Mouse (Mus musculus) adrenal gland, postnatal 4 days (tissue): ENCODE measurements at regions not wholly inside any gene's neighbourhood (a gene's known extent, or its start where the extent isn't known, plus 50 kb on each side); places are given as distances from the start of the nearest gene placed in this dataset.

Source experiments
- DNase-seq, 2 experiments: peaks; one replicate each; pipeline ENCODE4 v3.0.0; 2021 to 2022; ENCODE audit warnings: low spot score in 2 of 2, mixed read lengths in 2 of 2

GRCm38 (mm10) chr5:74943737-74944403, 100.7 kb downstream of the Chic2 start:
- DNase-seq = peak; percentile 50 to 67

DNA sequence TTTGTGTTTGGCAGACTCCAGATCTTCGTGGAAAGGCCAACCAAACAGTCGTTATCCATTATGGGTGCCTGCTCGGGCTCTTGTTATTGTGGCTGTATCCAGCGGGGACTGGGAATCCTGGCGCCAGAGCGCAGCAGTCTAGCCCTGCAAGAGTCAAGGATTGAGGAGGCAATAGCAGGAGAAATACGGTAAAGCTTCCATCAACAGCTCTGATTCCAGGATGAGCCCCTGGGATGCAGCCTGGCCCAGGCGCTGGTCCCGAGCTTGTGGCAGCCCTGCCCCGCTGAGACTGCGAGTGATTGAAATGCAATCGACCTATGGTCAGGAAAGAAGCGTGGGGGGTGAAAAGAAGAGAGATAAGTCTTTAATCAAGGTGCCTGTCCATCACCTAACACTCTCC, 103.1 kb downstream of the Chic2 start:
- no peak for DNase-seq

DNA sequence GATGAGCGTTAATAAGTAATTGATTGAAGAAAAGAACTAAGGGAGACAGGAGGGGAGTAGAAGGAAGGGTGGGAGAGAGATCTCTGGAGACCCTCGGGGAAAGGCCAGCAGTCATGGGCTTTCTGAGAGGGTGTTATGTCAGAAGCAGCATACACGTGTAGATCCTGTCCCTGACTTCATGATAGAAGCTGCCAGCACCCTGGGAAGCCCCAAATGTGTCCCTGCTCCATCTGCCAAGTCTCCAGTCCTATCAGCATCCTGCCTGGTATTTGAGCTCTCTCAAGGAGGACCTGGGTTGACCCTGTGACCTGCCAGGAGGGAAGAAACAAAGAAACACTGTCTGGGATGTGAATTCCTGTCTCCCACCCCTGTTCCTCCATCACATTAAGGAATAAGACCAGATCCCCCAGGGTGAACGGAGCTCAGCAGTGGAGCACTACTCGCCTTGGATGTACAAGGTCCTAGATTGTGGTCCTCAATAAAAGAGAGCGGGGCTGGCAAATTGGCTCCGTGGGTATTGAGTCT, 107.1 kb downstream of the Chic2 start:
- no peak for DNase-seq

DNA sequence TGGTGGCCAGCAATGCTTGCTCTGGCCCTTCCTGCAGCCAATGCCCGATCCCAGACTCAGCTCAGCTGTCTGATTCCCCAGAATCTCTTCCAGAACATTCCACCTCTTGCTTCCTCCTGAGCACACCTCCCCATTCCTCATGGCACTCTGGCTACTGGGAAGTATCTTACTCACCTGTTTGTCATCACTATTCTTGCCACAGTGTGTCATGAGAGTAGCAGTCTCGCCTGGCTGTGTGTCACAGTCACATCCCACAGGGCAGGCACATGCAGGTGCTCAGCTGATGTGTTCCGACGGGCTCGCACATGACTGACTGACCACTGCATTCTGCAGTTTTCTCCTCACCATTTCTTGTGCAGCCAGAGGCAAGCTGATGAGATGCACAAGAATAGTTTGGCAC, 108.5 kb downstream of the Chic2 start:
- no peak for DNase-seq

DNA sequence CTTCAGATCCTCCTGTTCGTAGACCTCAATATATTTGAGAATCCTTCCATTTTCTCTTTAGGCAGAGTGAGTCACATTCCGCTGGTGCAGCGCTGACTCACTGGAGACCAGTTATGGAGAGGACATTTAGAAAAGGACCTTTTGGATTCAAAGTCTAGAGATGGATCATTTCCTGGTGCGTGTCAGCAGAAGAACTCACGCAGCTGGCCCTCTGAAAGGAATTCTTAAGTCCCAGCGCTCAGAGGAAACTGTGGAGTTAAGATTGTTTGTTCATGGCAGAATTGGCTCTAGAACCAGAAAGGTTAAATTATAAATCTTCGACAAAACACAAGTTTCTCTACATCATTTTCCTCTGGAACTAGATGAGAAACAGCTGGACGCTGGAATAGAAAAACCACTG, 108.9 kb downstream of the Chic2 start:
- DNase-seq = no peak

- no peak for DNase-seq
Observed at GRCm38 (mm10) chr5:74933276-74933675, 111.3 kb downstream of the Chic2 start.

- DNase-seq = no peak
Observed at GRCm38 (mm10) chr5:74932206-74932605, 112.4 kb downstream of the Chic2 start.

DNA sequence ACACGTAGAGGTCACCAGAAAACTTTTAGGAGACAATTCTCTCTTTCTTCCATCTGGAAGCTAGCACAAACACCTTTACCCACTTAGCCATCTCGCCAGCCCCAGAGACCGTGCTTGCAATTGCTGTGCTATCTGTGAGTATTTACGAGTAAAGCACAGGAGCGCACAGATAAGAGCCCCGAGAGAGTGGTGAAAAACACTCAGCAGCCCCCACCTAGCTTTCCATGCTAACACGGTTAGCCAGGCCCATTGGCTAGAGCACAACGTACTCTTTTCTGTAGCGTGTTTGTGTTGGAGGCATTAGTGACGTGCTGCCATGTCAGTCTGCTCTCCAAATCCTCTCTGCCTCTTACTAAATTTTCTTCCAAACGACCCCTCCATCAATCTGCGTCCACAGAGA, 112.8 kb downstream of the Chic2 start:
- no peak for DNase-seq

DNA sequence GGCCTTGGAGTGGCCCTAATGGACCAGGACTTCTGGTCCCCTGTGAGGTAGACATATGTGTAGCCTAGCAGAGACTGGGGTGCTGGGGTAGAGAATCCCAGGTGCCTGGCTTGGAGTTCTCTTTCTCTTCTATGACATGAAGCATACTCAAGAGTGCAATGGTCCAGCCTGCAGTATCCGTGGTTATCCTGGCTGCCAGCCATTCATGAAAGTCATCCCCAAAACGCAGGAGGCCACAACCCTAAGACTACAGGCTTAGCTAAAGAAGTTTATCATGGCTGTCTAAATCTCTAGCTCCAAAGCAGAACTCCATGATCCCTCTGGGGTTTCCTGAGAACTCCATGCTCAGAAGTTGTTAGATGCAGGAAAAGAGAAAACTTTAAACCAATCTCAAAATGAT, 117.0 kb downstream of the Chic2 start:
- no peak for DNase-seq

DNA sequence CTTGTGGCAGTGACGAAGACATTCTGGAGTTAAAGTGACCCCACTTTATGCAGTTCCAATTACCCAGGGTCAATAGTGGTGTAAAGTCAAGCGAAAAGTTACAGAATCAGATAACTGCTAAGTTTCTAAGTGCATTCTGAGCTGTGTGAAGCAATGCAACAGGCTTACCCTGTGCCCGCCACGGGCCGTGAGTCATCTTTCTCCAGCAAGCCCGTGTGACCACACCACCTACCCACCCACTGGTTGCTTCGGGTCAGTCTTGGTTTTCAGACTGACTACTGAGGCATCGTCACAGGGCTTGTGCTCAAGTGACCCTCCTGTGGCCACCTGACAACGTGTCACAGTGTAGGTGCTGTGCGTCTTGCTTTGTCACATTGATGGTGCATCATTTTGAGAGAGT, 118.8 kb downstream of the Chic2 start:
- DNase-seq = no peak

- DNase-seq = no peak
Observed at GRCm38 (mm10) chr5:74924031-74924533, 120.5 kb downstream of the Chic2 start.

GRCm38 (mm10) chr5:74923337-74923736, 121.2 kb downstream of the Chic2 start:
- no peak for DNase-seq

- no peak for DNase-seq
Observed at GRCm38 (mm10) chr5:74922881-74923280, 121.7 kb downstream of the Chic2 start.

GRCm38 (mm10) chr5:74920939-74921338, 123.6 kb downstream of the Chic2 start:
- no peak for DNase-seq

DNA sequence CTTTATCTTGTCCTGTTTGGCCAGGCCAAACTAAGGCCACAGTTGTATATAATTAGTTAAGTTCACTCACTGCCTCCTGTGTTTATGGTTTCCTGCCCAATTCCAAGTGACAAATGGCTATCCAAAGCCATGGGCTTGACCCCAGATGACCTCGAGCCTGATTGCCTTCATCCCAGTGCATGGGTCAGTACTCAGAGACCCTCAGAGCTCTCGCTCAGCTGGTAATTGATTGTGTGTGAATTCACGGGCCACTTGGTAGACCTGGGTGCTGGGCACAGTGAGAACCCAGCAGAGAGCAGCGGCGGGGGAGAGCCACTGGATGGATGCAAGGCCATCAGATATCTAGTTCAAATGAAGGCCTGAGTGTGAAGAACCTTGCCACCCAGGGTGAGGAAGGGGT, 124.1 kb downstream of the Chic2 start:
- DNase-seq = no peak

GRCm38 (mm10) chr5:74905504-74906061, 139.0 kb downstream of the Chic2 start:
- DNase-seq = no peak

DNA sequence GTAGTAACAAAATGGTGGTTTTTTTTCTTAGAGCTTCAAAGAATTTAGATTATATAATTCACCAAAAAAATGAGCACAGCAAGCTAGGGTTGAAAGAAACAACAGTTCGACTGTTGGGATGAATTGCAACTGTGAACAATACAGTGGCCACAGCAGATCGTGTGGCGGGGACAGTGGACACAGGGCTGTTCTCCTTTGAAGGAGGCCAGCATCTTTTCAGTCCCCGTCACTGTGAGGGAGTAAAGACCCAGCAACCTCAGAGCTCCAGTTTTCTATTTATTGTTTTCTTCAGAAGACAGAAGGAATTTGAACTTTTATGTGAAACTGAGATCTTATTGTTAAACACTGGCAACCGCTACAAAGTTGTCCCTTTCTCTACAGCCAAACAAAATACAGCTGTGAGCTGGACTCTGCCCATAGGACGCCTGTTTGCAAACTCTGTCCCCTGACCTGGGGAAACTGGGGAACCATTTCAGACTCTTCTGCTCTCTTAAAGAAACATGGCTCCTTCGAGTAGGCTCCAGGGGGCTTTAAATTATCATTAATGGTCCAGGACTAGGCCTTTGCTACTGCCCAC, 139.6 kb downstream of the Chic2 start:
- no peak for DNase-seq

DNA sequence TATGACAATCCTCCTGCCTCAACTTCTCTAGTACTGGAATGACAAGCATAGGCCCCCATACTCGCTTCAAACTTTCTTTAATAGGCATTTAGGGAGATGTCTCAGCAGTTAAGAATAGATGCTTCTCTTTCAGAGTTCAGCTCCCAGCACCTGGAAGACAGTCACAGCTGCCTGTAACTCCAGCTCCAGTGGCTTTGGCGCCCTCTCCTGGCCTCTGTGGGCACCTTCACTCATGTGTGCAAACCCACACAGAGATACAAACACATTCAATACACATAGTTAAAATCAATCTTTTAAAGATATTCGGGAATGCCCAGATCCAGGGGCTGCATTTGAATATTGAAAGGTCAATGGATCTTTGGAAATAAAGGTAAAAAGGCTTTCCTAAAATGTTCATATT, 140.2 kb downstream of the Chic2 start:
- no peak for DNase-seq

DNA sequence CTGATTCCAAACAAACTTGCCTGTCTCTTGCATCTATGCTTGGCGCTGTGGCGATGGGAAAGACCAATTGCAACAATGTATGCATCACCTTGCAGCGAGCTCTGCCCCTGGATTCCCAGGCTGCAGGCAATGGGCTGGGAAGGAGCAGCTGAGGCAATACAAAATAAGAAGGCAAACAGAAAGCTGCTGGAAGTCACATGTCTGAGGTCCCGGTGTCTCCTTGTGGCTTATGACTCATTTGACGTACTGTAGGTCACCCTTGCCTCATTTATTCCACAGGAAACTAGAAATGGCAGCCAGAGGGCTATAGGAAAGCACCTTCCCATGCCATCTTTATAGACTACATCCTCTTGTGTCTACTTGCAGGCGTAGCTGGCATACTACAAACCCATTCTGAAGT, 140.9 kb downstream of the Chic2 start:
- DNase-seq = no peak

GRCm38 (mm10) chr5:74897133-74897532, 147.4 kb downstream of the Chic2 start:
- no peak for DNase-seq

DNA sequence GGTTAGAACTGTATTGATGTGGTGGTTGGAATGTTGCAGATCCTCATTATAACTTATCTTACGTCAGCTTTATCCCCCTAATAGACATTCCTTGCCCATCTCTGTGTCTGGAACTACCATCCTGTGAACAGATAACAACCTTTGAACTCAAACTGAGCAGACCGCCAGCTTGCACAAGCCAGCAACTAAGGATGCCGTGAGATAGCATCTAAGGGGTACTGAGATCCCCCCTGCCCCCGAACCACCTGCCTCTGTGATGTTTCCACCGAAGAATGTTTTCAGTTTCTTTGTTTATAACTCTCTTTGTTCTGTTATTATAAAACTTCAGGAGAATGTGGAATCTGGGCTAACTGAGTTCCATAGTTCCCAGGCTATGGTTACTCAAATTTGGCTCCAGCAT, 151.3 kb downstream of the Chic2 start:
- DNase-seq = no peak

GRCm38 (mm10) chr5:74891541-74891940, 153.0 kb downstream of the Chic2 start:
- DNase-seq = no peak

DNA sequence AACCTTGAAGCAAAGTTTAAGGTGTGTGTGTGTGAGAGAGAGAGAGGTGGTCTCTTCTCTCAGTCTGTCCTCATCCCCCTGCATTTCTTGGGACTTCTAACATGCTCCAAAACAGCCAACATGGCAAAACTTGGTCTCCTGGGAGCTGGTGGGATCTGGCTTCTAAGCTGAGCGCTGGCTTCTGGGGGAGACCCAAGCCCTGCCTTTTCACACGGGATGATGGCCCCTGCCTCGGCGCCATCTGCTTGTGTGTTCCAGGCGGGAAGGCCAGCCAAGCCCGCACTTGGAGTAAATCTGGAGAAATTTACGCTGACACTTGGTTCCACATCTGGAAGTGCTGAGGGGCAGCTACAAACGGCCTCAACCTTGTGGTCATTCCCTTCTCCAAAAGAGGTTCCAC, 155.6 kb downstream of the Chic2 start:
- no peak for DNase-seq
